Mouse (Mus musculus) thymus, adult 2 months (tissue): ENCODE results near the gene Dlgap5.

Experiments
- CTCF ChIP-seq: fragments of 200-500 bp; IDR thresholded peaks from 2 replicates; pipeline ENCODE4 v1.5.1; 2012; ENCODE audit warnings: mild to moderate bottlenecking, control low read depth, low read length, moderate library complexity, borderline replicate concordance; ENCODE audit not compliant: control insufficient read depth, poor library complexity, insufficient read depth; ENCODE audit errors: extremely low read depth
- POLR2A ChIP-seq: fragments of 200-500 bp; IDR thresholded peaks from 2 replicates; pipeline ENCODE4 v1.6.1; 2012; ENCODE audit warnings: mild to moderate bottlenecking, low read length, control low read depth, moderate library complexity; ENCODE audit not compliant: control insufficient read depth, poor library complexity, insufficient read depth; ENCODE audit errors: extremely low read depth

DNA sequence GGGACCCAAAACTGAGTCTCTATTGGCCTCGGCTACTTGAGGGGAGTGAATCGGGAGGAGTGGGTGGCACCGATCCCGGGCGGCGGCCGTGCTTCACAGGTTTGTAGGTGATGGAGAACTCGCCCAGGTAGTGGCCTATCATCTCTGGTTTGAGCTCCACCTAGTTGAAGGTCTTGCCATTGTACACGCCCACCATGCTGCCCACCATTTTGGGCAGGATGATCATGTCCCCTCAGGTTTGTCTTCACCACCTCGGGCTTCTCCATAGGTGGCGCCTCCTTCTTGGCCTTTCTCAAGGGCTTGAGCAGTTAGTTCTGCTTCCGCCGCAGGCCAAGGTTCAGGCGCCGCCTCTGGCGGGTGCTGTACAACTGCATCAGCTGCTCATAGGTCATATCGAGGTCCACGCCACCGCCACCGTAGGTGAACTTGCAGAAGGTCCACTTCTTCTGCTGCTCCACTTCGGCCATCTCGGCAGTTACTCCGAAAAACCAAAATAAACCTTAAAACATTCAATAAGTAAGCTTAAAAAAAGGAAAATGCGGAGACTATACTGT lies 1.6 kb upstream of the Dlgap5 start:
- TF ChIP-seq POLR2A (no peak), CTCF (no peak)
